Mouse (Mus musculus): Measurements from ENCODE around the gene Hpdl. TPM values are rescaled to one million over a fixed set of nuclear protein-coding genes. Genes with fewer than 3 reads are reported as not detected.

Hpdl gene
- total and polyA plus RNA-seq, 3 experiments = 0.31 to 1.2 (median 0.59) TPM

DNA sequence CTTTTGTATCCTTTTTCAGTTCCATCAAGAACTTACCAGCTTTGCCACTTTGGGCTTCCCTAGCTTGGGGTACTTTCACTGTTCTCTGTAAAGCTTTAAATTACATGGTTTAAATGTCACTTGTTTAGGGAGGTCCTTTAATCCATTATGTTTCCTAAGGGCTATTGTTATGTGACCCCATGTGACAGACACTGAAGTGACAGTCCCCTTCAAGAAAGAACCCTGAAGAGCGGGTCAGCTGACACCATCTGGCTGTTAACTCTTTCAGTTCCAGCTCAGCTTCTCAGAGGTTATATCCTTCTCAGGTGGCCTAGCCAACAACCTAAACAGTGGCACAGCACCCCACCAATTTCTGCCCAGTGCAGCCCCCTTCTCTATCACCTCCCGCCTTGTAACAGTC is 32.8 kb upstream of the Hpdl start:
- Histone ChIP-seq H3K27me3 (replicated peaks) (no peaks in the 10 kb centered on the region), H3K4me1 (ENCODE audit: control insufficient read depth in 1 of 2, insufficient read depth in 2 of 2) (peaks cover 0 to 5% of the 10 kb centered on the region in 2 experiments; a peak in 1 of 4 replicates), H3K27ac (ENCODE audit: insufficient read depth, low read depth) (no peak overlapping the region), H3K9me3 (replicated peaks; ENCODE audit: low read length) (no peaks in the 10 kb centered on the region), H3K4me2 (ENCODE audit: insufficient read depth, low read depth, poor library complexity, severe bottlenecking) (no peak overlapping the region), H3K9ac (ENCODE audit: insufficient read depth, low read depth) (no peak overlapping the region), H3K4me3 (replicated peaks in 1 of 3; ENCODE audit: low read depth in 2 of 3, low read length in 2 of 3, poor library complexity in 1 of 3) (no peak overlapping the region), H3K36me3 (replicated peaks in 1 of 2; ENCODE audit: control insufficient read depth in 1 of 2, insufficient read depth in 1 of 2, low read length in 1 of 2) (no peaks in the 10 kb centered on the region), H3K79me2 (replicated peaks; ENCODE audit: control insufficient read depth, extremely low read depth, insufficient read depth, poor library complexity, severe bottlenecking) (no peaks in the 10 kb centered on the region)
- no peak for DNase-seq (ENCODE audit: extremely low read depth)
- TF ChIP-seq NRF1 (IDR thresholded peaks at IDR 0.05; ENCODE audit: low read depth, low read length) (no peak), MAFK (IDR thresholded peaks at IDR 0.05; ENCODE audit: insufficient replicate concordance, low read length) (no peak), CHD2 (IDR thresholded peaks at IDR 0.05; ENCODE audit: low read length) (no peak), EP300 (IDR thresholded peaks at IDR 0.05; ENCODE audit: low read length) (no peak), SMC3 (IDR thresholded peaks at IDR 0.05; ENCODE audit: low read depth, low read length) (no peak), CTCF (conservative IDR thresholded peaks at IDR 0.05 in 1 of 2, IDR thresholded peaks at IDR 0.05 in 1 of 2; ENCODE audit: low read depth in 2 of 2, low read length in 2 of 2) (no peak), BHLHE40 (IDR thresholded peaks at IDR 0.05; ENCODE audit: low read depth, low read length) (no peak), ETS1 (conservative IDR thresholded peaks at IDR 0.05; ENCODE audit: low read depth, low read length) (no peak), MEF2A (IDR thresholded peaks at IDR 0.05; ENCODE audit: borderline replicate concordance, low read depth, low read length) (no peak), TCF12 (IDR thresholded peaks at IDR 0.05; ENCODE audit: low read depth, low read length) (no peak), E2F4 (IDR thresholded peaks at IDR 0.05; ENCODE audit: insufficient replicate concordance, low read depth, low read length) (no peak), RAD21 (IDR thresholded peaks at IDR 0.05; ENCODE audit: low read depth, low read length) (no peak), IRF4 (IDR thresholded peaks at IDR 0.05; ENCODE audit: low read depth, low read length) (no peak), ZC3H11A (IDR thresholded peaks at IDR 0.05; ENCODE audit: low read depth, low read length) (no peak), NELFE (IDR thresholded peaks at IDR 0.05; ENCODE audit: low read depth, low read length) (no peak), SIN3A (IDR thresholded peaks at IDR 0.05; ENCODE audit: low read length) (no peak), ZMIZ1 (IDR thresholded peaks at IDR 0.05; ENCODE audit: low read depth, low read length) (no peak), USF2 (conservative IDR thresholded peaks at IDR 0.05; ENCODE audit: low read depth, low read length) (no peak), ZKSCAN1 (IDR thresholded peaks at IDR 0.05; ENCODE audit: borderline replicate concordance, low read depth, low read length) (no peak), MAX (IDR thresholded peaks at IDR 0.05; ENCODE audit: low read length) (no peak)
- in situ Hi-C loops (cut with MboI; ENCODE audit: low pct_ligation_motif_present, low pct_unique_long_range_greater_than_20kb, low sequenced_read_pairs) = no loop called here
- dilution Hi-C loops (cut with MboI; ENCODE audit: extremely low pct_ligation_motif_present, extremely low pct_unique_long_range_greater_than_20kb, low sequenced_read_pairs) = no loop called here

- Histone ChIP-seq H3K4me3 (replicated peaks in 1 of 3; ENCODE audit: low read depth in 2 of 3, low read length in 2 of 3, poor library complexity in 1 of 3) (no peak overlapping the region), H3K27ac (ENCODE audit: insufficient read depth, low read depth) (no peak overlapping the region), H3K27me3 (replicated peaks) (peaks cover 2% of the 10 kb centered on the region), H3K79me2 (replicated peaks; ENCODE audit: control insufficient read depth, extremely low read depth, insufficient read depth, poor library complexity, severe bottlenecking) (no peaks in the 10 kb centered on the region), H3K36me3 (replicated peaks in 1 of 2; ENCODE audit: control insufficient read depth in 1 of 2, insufficient read depth in 1 of 2, low read length in 1 of 2) (no peaks in the 10 kb centered on the region), H3K4me1 (ENCODE audit: control insufficient read depth in 1 of 2, insufficient read depth in 2 of 2) (peaks cover 0 to 5% of the 10 kb centered on the region in 2 experiments; a peak in 1 of 4 replicates), H3K9me3 (replicated peaks; ENCODE audit: low read length) (no peaks in the 10 kb centered on the region), H3K9ac (ENCODE audit: insufficient read depth, low read depth) (no peak overlapping the region), H3K4me2 (ENCODE audit: insufficient read depth, low read depth, poor library complexity, severe bottlenecking) (no peak overlapping the region)
- DNase-seq (ENCODE audit: extremely low read depth) = peak; percentile 1
- TF ChIP-seq ELF1 (IDR thresholded peaks at IDR 0.05; ENCODE audit: low read depth, low read length) = no peak
- TF ChIP-seq NELFE (IDR thresholded peaks at IDR 0.05; ENCODE audit: low read depth, low read length) = no peak
- TF ChIP-seq USF2 (conservative IDR thresholded peaks at IDR 0.05; ENCODE audit: low read depth, low read length) = no peak
- TF ChIP-seq SMC3 (IDR thresholded peaks at IDR 0.05; ENCODE audit: low read depth, low read length) = no peak
- no peak for TF ChIP-seq MEF2A (IDR thresholded peaks at IDR 0.05; ENCODE audit: borderline replicate concordance, low read depth, low read length)
- TF ChIP-seq ZKSCAN1 (IDR thresholded peaks at IDR 0.05; ENCODE audit: borderline replicate concordance, low read depth, low read length) = no peak
- no peak for TF ChIP-seq MYC (IDR thresholded peaks at IDR 0.05; ENCODE audit: low read depth, low read length)
- TF ChIP-seq ZC3H11A (IDR thresholded peaks at IDR 0.05; ENCODE audit: low read depth, low read length) = no peak
- no peak for TF ChIP-seq MXI1 (IDR thresholded peaks at IDR 0.05; ENCODE audit: low read depth, low read length)
- no peak for TF ChIP-seq BHLHE40 (IDR thresholded peaks at IDR 0.05; ENCODE audit: low read depth, low read length)
- TF ChIP-seq EP300 (IDR thresholded peaks at IDR 0.05; ENCODE audit: low read length) = no peak
- in situ Hi-C loops (cut with MboI; ENCODE audit: low pct_ligation_motif_present, low pct_unique_long_range_greater_than_20kb, low sequenced_read_pairs) = no loop called here
- dilution Hi-C loops (cut with MboI; ENCODE audit: extremely low pct_ligation_motif_present, extremely low pct_unique_long_range_greater_than_20kb, low sequenced_read_pairs) = no loop called here
These were observed 28.4 kb upstream of the Hpdl start for GRCm38 (mm10) chr4:116849901-116850300.
